8 mouse cellular contexts compared by ENCODE assay signal in the genomic region with DNA sequence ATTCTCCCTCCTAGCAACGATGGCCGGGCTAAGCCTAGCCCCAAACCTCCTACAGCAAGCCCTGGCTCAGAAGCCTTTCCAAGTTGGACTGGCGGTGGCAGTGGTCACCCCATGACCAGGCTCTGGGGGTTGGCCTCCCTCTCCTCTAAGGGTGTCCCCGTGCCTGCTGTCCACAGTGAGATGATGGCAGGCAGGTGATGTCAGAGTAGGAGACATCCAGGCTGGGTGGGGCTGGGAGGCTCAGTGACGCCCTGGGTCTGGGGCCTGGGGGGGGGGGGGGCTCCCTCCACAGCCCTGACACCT. TPM values are rescaled to one million over a fixed set of nuclear protein-coding genes. Genes with fewer than 3 reads are reported as not detected.
DNase-seq lines count a peak whose midpoint lies in the region; ATAC-seq and TF ChIP-seq lines count a peak whose summit lies in the region.

No protein-coding gene starts in this region.

- no peak for TF ChIP-seq POLR2A in thymus, adult 2 months (IDR thresholded peaks at IDR 0.05; ENCODE audit: control insufficient read depth, extremely low read depth, insufficient read depth, low read length, poor library complexity)

- no peaks in the 10 kb centered on the region; the same call in 1 of the 2 replicates for H3K27me3 ChIP-seq in thymus, adult 2 months (ENCODE audit: control insufficient read depth, insufficient read depth, low read length)
- H3K27me3 ChIP-seq in liver, embryonic 14.5 days (ENCODE audit: control insufficient read depth, insufficient read depth, low read length), result peaks cover 30% of the 10 kb centered on the region

- DNase-seq in cerebellum, postnatal 10 days, result peak; percentile 46 to 52
- no peak for DNase-seq in cerebellum, adult 11 months
- DNase-seq in thymus, adult 2 months, result no peak
- no peak for DNase-seq in thymus, adult 18-20 months
- DNase-seq in liver, embryonic 14.5 days (ENCODE audit: low read depth in 3 of 3, low spot score in 3 of 3), result no peak
- DNase-seq in natural killer cell, adult 2 months (ENCODE audit: low spot score in 2 of 2), result no peak
- DNase-seq in B cell, adult 2 months, result no peak

- peaks cover 14% of the 10 kb centered on the region for H3K4me1 ChIP-seq in thymus, adult 2 months (replicated peaks; ENCODE audit: control insufficient read depth, insufficient read depth, low read length)
- H3K4me1 ChIP-seq in liver, embryonic 14.5 days (replicated peaks; ENCODE audit: control insufficient read depth in 2 of 2, insufficient read depth in 2 of 2, low read length in 1 of 2), result no peaks in the 10 kb centered on the region; a peak in 1 of 4 replicates

- H3K27ac ChIP-seq in thymus, adult 2 months (ENCODE audit: control insufficient read depth, insufficient read depth, low read length), result no peak overlapping the region
- H3K27ac ChIP-seq in liver, embryonic 14.5 days, result no peak overlapping the region

- WGBS in thymus, adult 2 months, result 41% methylated on average over 5 of the region's 5 CpGs
- WGBS in liver, embryonic 14.5 days (ENCODE audit: insufficient replicate concordance), result 18% methylated on average over 5 of the region's 5 CpGs

- no peaks in the 10 kb centered on the region for H3K9me3 ChIP-seq in liver, embryonic 14.5 days (ENCODE audit: control insufficient read depth, low read length)

- no peak overlapping the region for H3K9ac ChIP-seq in liver, embryonic 14.5 days (replicated peaks)

- no peaks in the 10 kb centered on the region for H3K36me3 ChIP-seq in thymus, adult 2 months (ENCODE audit: control insufficient read depth, insufficient read depth, low read length)
- no peaks in the 10 kb centered on the region for H3K36me3 ChIP-seq in liver, embryonic 14.5 days (replicated peaks; ENCODE audit: control insufficient read depth, insufficient read depth, low read depth)

- TF ChIP-seq CTCF in thymus, adult 2 months (IDR thresholded peaks at IDR 0.05; ENCODE audit: borderline replicate concordance, control insufficient read depth, extremely low read depth, insufficient read depth, low read length, poor library complexity), result no peak
- TF ChIP-seq CTCF in liver, embryonic 14.5 days (IDR thresholded peaks at IDR 0.05; ENCODE audit: low read depth), result no peak

- peak overlapping the region; percentile 62 for H3K4me2 ChIP-seq in liver, embryonic 14.5 days (ENCODE audit: low read depth)

- ATAC-seq in liver, embryonic 14.5 days (ENCODE audit: insufficient read depth), result no peak
- ATAC-seq in activated CD4-positive, CD25-positive, alpha-beta regulatory T cell, adult 4 months, result no peak

- H3K4me3 ChIP-seq in thymus, adult 2 months (ENCODE audit: control insufficient read depth, insufficient read depth, low read length), result peak overlapping the region; percentile 57; the same call in 1 of the 2 replicates
- H3K4me3 ChIP-seq in liver, embryonic 14.5 days (ENCODE audit: insufficient read depth in 1 of 2, low read depth in 2 of 2, low read length in 2 of 2), result peak overlapping the region in 1 of 2 experiments; percentile 50; a peak in 3 of 4 replicates

- no peak for TF ChIP-seq EP300 in liver, embryonic 14.5 days (IDR thresholded peaks at IDR 0.05; ENCODE audit: low read depth)

RNA-seq across cellular contexts. Expression of a gene that starts 2.7 kb away (rescaled TPM):
- polyA plus RNA-seq in thymus, adult 2 months (2012; rRNA removed), result 21.1 and 22.8 TPM in 2 replicates
- 3.4 and 4.2 TPM in 2 replicates for polyA plus RNA-seq in liver, embryonic 14.5 days (2012; rRNA removed)
- polyA plus RNA-seq in liver, embryonic 14.5 days (2014; fragmentation: Nextera tagmentation; extraction: Ambion mirVana), result 1.9 and 2.6 TPM in 2 replicates
- 1 to 10 TPM; 2.3 to 2.5 TPM for polyA plus RNA-seq in activated CD4-positive, CD25-positive, alpha-beta regulatory T cell, adult 4 months (2017; shearing (Covaris generic))

RNA-seq across cellular contexts. Expression of a gene that starts 37.5 kb away (rescaled TPM):
- 82.3 and 99.8 TPM in 2 replicates for polyA plus RNA-seq in thymus, adult 2 months (2012; rRNA removed)
- 13.3 and 14.3 TPM in 2 replicates for polyA plus RNA-seq in liver, embryonic 14.5 days (2012; rRNA removed)
- polyA plus RNA-seq in liver, embryonic 14.5 days (2014; fragmentation: Nextera tagmentation; extraction: Ambion mirVana), result 12.5 and 14.7 TPM in 2 replicates
- 1 to 10 TPM in 1 of 2 experiments, under 1 TPM in 1; 0.50 to 4.7 TPM for polyA plus RNA-seq in activated CD4-positive, CD25-positive, alpha-beta regulatory T cell, adult 4 months (2017; shearing (Covaris generic))

RNA-seq across cellular contexts. Expression of a gene that starts 44.4 kb away (rescaled TPM):
- polyA plus RNA-seq in thymus, adult 2 months (2012; rRNA removed), result 15.9 and 17.8 TPM in 2 replicates
- polyA plus RNA-seq in liver, embryonic 14.5 days (2012; rRNA removed), result 0.69 and 0.74 TPM in 2 replicates
- polyA plus RNA-seq in liver, embryonic 14.5 days (2014; fragmentation: Nextera tagmentation; extraction: Ambion mirVana), result 0.64 and 1.1 TPM in 2 replicates
- 1 to 10 TPM; 2.2 to 2.6 TPM for polyA plus RNA-seq in activated CD4-positive, CD25-positive, alpha-beta regulatory T cell, adult 4 months (2017; shearing (Covaris generic))

RNA-seq across cellular contexts. Expression of a gene that starts 48.3 kb away (rescaled TPM):
- polyA plus RNA-seq in thymus, adult 2 months (2012; rRNA removed), result 220 and 229 TPM in 2 replicates
- 33.6 and 41.2 TPM in 2 replicates for polyA plus RNA-seq in liver, embryonic 14.5 days (2012; rRNA removed)
- 9.9 and 17.2 TPM in 2 replicates for polyA plus RNA-seq in liver, embryonic 14.5 days (2014; fragmentation: Nextera tagmentation; extraction: Ambion mirVana)
- polyA plus RNA-seq in activated CD4-positive, CD25-positive, alpha-beta regulatory T cell, adult 4 months (2017; shearing (Covaris generic)), result 10 to 100 TPM; 17.3 to 23.5 TPM

Comparison
In these comparisons a context has a peak if more than half of its experiments do, and no peak if none do; other contexts are left out.
1. DNase-seq: peak in cerebellum, postnatal 10 days (2 of 2); none in cerebellum, adult 11 months (single experiment), thymus, adult 2 months (single experiment), thymus, adult 18-20 months (0 of 2), liver, embryonic 14.5 days (0 of 3), natural killer cell, adult 2 months (0 of 2) and B cell, adult 2 months (0 of 2).